Comparison of ENCODE assay signal across 23 mouse cellular contexts in genomic region chr8:128148351-128148942, GRCm38 (mm10).
DNase-seq lines count a peak whose midpoint lies in the region; ATAC-seq and TF ChIP-seq lines count a peak whose summit lies in the region.
"Had no signal": no experiment of that assay in that cellular context is flagged by ENCODE, and none has a peak within 500 bp of the region (broad histone marks: within the 10 kb centered on the region; RNA-seq: fewer than 3 reads in every experiment).

No protein-coding gene starts in this region.

- H3K36me3 ChIP-seq in lung, postnatal 0 days (ENCODE audit: insufficient read depth, low read length): no peaks in the 10 kb centered on the region
- H3K36me3 ChIP-seq in hindbrain, embryonic 10.5 days: no peaks in the 10 kb centered on the region
- H3K36me3 ChIP-seq: forebrain, embryonic 12.5 days; heart, embryonic 13.5 days; midbrain, embryonic 15.5 days had no signal

- H3K4me2 ChIP-seq in lung, postnatal 0 days (replicated peaks; ENCODE audit: low read depth, low read length): no peak overlapping the region
- H3K4me2 ChIP-seq: forebrain, embryonic 12.5 days; heart, embryonic 13.5 days; midbrain, embryonic 15.5 days had no signal

- TF ChIP-seq CTCF in lung, postnatal 0 days (IDR thresholded peaks at IDR 0.05): no peak
- TF ChIP-seq CTCF in gastrocnemius, adult 2 months (IDR thresholded peaks at IDR 0.05): no peak

- H3K27ac ChIP-seq in lung, postnatal 0 days (ENCODE audit: low read length): no peak overlapping the region
- H3K27ac ChIP-seq in gastrocnemius, adult 2 months: no peak overlapping the region
- H3K27ac ChIP-seq in hindbrain, embryonic 10.5 days: no peak overlapping the region
- H3K27ac ChIP-seq: forebrain, embryonic 12.5 days; heart, embryonic 13.5 days; layer of hippocampus, adult 2 months; midbrain, embryonic 15.5 days had no signal

- H3K9ac ChIP-seq in lung, postnatal 0 days (replicated peaks; ENCODE audit: low read depth): no peak overlapping the region
- H3K9ac ChIP-seq: forebrain, embryonic 12.5 days; heart, embryonic 13.5 days; midbrain, embryonic 15.5 days had no signal

- H3K4me3 ChIP-seq in lung, postnatal 0 days (ENCODE audit: low read depth, low read length): no peak overlapping the region
- no peak overlapping the region for H3K4me3 ChIP-seq in gastrocnemius, adult 2 months
- H3K4me3 ChIP-seq in hindbrain, embryonic 10.5 days: no peak overlapping the region
- H3K4me3 ChIP-seq: forebrain, embryonic 12.5 days; heart, embryonic 13.5 days; layer of hippocampus, adult 2 months; midbrain, embryonic 15.5 days had no signal

- intact Hi-C loops in gastrocnemius, adult 2 months (cut with DNase I): no loop called here

- no peaks in the 10 kb centered on the region for H3K9me3 ChIP-seq in lung, postnatal 0 days (ENCODE audit: low read length)
- H3K9me3 ChIP-seq in hindbrain, embryonic 10.5 days: no peaks in the 10 kb centered on the region
- H3K9me3 ChIP-seq: forebrain, embryonic 12.5 days; heart, embryonic 13.5 days; midbrain, embryonic 15.5 days had no signal

- no peak for TF ChIP-seq EP300 in lung, postnatal 0 days (IDR thresholded peaks at IDR 0.05)

- DNase-seq in lung, postnatal 0 days (ENCODE audit: low spot score): peak; percentile 13
- no peak for DNase-seq in lung, postnatal 14 days
- peak; percentile 37 for DNase-seq in CD4-positive helper T cell, adult 2 months (ENCODE audit: low read depth, low spot score)
- no peak for DNase-seq in gastrocnemius, adult 2 months
- DNase-seq in adrenal gland, adult (ENCODE audit: inconsistent age in 2 of 2, low spot score in 1 of 2): no peak
- no peak for DNase-seq in hindbrain, embryonic 10.5 days (ENCODE audit: low spot score)
- DNase-seq: B cell, adult 2 months; cerebellum, adult 2 months; heart, adult 18-20 months; heart, postnatal 4 days; kidney, adult 2 months; kidney, postnatal 14 days; left cerebral cortex, postnatal 4 days; liver; retina, postnatal 1 day; thymus, adult 2 months had no signal

- H3K27me3 ChIP-seq in lung, postnatal 0 days (replicated peaks; ENCODE audit: insufficient read depth, low read length): no peaks in the 10 kb centered on the region
- peaks cover 1% of the 10 kb centered on the region; the same call in 1 of the 2 replicates for H3K27me3 ChIP-seq in hindbrain, embryonic 10.5 days (ENCODE audit: insufficient read depth, poor library complexity, severe bottlenecking)
- H3K27me3 ChIP-seq: heart, embryonic 13.5 days; midbrain, embryonic 15.5 days; Patski had no signal

- WGBS in lung, postnatal 0 days: 54% methylated on average over 3 of the region's 3 CpGs
- 94% methylated on average over 3 of the region's 3 CpGs for WGBS in hindbrain, embryonic 10.5 days

- H3K4me1 ChIP-seq in lung, postnatal 0 days (ENCODE audit: insufficient read depth, low read depth, low read length): no peaks in the 10 kb centered on the region
- H3K4me1 ChIP-seq in hindbrain, embryonic 10.5 days (replicated peaks): no peaks in the 10 kb centered on the region
- H3K4me1 ChIP-seq: forebrain, embryonic 12.5 days; heart, embryonic 13.5 days; midbrain, embryonic 15.5 days had no signal

- ATAC-seq in lung, postnatal 0 days: no peak
- peak; percentile 93 for ATAC-seq in common myeloid progenitor, adult 5-6 weeks (replicated peaks; ENCODE audit: low read depth, poor library complexity, severe bottlenecking)
- peak; percentile 78 for ATAC-seq in megakaryocyte progenitor cell, adult 5-6 weeks (replicated peaks; ENCODE audit: poor library complexity)
- ATAC-seq: midbrain, embryonic 15.5 days; Patski had no signal

Comparison
In these comparisons a context has a peak if more than half of its experiments do, and no peak if none do; other contexts are left out.
1. DNase-seq: peak in lung, postnatal 0 days (single experiment) and CD4-positive helper T cell, adult 2 months (single experiment); none in lung, postnatal 14 days (single experiment), gastrocnemius, adult 2 months (single experiment), adrenal gland, adult (0 of 2) and hindbrain, embryonic 10.5 days (single experiment).